Mouse (Mus musculus): Measurements from ENCODE around the gene Cnn2. TPM values are rescaled to one million over a fixed set of nuclear protein-coding genes. Genes with fewer than 3 reads are reported as not detected.
A peak's percentile ranks its signal among the peaks of the same experiment; 100 is the strongest.

Cnn2 gene
- total RNA-seq, 2 experiments from 2014 or later: 3.9 to 9.7 TPM

DNA sequence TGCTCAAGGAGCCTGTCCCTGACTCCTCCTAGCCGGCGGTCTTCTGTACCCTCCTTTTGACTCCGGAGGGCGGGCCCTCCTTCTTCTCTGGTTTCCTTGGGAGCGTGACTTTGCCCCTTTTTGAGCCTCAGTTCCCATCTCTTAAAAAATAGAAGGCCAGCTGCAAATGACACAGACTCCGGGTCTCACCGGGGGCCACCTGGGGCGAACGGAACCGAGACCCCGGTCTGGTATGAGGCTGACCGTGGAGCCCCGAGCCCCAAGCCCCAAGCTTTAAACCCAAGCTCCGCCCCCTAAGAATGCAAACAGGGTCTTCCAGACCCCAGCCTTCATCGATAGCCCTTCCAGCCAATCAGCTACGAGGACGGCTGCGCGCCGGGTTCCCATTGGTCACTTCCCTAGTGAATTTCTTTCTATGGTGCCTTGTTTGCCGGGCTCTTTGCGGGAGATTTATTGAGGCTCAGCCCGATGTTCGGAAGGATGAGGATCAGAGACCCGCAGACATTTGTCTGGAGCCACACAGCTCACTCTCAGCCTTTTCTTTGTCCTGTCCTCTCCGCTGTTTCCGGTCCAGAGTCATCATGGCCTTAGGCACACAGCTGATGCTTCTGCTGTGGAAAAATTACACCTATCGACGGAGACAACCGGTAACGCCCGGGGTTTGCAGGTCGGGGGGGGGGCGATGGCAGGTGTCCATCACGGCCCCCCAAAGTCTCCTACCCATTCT, 8.8 kb downstream of the Cnn2 start:
- TF ChIP-seq CTCF (IDR thresholded peaks at IDR 0.05): no peak
- Histone ChIP-seq H3K4me3 (peak overlapping the region; percentile 83), H3K27ac (peak overlapping the region; percentile 86)
- DNase-seq: peak; percentile 78
- intact Hi-C loops (cut with DNase I): loop anchor here (5.0 kb wide), 1 partner anchor 40 kb away; the partner anchor contains the start of gene Polr2e

DNA sequence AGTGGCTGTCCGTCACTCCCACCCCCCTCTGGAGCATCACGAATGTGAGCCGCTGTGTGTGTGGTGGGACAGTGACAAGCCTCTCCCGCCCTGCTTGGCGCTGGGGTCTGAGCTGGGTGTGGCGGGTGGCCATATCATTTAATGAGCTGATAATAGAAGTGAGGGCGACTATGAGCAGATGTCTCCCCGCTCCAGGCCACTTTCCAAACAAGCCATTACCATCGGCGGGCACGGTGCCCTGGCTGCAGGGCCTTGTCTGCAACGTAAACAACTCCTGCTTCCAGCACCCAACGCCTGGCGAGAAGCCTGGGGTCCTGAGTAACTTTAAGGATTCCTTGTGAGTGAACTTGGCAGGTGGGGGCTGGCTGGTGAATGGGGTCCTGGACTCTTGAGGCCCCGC, 9.4 kb downstream of the Cnn2 start:
- no peak for DNase-seq
- no peak for TF ChIP-seq CTCF (IDR thresholded peaks at IDR 0.05)
- intact Hi-C loops (cut with DNase I): loop anchor here (5.0 kb wide), 1 partner anchor 39 kb away; the partner anchor contains the start of gene Polr2e
- H3K27ac ChIP-seq: no peak overlapping the region
- peak overlapping the region; percentile 83 for H3K4me3 ChIP-seq

DNA sequence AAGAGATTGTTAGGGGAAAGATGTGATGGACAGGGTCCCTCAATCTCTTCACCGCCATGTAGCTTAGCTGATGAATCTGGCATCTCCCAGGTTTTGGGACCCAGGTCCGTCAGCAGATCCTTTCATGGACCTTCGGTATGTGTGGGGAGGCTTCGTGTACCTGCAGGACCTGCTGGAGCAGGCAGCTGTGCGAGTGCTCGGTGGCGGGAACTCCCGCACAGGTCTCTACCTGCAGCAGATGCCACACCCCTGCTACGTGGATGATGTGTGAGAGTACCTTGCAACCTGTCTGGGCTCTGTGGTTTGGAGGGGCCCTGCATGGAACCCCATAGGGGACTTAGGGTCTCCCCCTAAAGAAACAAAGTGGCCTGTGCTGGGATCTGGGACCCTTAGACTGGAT, 13.6 kb downstream of the Cnn2 start:
- TF ChIP-seq CTCF (IDR thresholded peaks at IDR 0.05): no peak
- DNase-seq: no peak
- intact Hi-C loops (cut with DNase I): no loop called here
- Histone ChIP-seq H3K27ac (no peak overlapping the region), H3K4me3 (no peak overlapping the region)

DNA sequence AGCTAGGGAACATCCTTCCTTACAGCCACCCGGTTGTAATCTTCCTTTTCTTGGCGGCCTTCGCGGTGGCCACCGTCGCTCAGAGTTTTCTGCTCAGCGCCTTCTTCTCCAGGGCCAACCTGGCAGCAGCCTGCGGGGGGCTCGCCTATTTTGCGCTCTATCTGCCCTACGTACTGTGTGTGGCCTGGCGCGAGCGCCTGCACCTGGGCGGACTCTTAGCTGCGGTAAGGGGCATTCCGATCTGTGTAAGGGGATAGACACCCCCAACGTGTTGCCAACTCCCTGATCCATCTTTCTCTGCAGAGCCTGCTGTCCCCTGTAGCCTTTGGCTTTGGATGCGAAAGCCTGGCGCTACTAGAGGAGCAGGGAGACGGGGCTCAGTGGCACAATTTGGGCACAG, 14.4 kb downstream of the Cnn2 start:
- intact Hi-C loops (cut with DNase I): no loop called here
- no peak for DNase-seq
- no peak for TF ChIP-seq CTCF (IDR thresholded peaks at IDR 0.05)
- H3K4me3 ChIP-seq: no peak overlapping the region
- peak overlapping the region; percentile 60 for H3K27ac ChIP-seq

DNA sequence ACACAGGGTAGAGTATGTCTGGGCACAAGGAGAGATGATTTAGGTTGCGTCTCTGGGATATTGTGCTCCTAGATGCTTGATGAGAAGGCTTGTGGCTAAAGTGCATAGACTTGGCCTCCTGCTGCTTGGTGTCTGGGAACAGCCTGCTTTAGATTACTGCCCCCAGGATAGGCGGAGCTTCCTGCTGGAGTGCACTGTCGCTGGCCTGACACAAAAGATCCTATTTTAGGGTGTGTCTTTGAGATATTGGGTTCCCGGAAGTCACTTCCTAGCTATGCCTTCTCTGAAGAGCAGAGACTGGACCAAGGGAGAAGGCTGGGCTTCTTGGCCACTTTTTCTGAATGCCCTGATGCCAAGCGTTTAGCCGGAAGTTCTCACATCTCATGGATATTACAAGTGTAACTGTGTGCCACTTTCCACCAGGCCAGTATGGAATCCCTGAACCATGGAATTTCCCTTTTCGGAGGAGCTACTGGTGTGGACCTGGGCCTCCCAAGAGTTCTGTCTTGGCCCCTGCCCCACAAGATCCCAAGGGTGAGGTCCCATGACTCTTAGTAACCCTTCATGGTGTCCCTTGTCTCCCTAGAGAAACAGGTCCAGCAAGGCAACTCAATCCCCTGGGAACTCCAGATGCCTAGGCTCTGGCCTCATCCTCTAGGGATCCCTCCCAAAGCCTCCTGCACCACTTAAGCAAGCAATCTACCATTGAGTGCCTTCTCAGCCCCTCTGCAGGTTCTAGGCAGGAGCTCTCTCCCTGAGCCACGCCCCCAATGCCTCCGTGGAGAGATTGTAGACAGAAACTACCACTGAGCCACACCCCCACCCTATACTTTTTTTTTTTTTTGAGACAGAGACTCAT, 15.2 kb downstream of the Cnn2 start:
- intact Hi-C loops (cut with DNase I): no loop called here
- TF ChIP-seq CTCF (IDR thresholded peaks at IDR 0.05): no peak
- no peak for DNase-seq
- no peak overlapping the region for H3K4me3 ChIP-seq
- H3K27ac ChIP-seq: peak overlapping the region; percentile 60

DNA sequence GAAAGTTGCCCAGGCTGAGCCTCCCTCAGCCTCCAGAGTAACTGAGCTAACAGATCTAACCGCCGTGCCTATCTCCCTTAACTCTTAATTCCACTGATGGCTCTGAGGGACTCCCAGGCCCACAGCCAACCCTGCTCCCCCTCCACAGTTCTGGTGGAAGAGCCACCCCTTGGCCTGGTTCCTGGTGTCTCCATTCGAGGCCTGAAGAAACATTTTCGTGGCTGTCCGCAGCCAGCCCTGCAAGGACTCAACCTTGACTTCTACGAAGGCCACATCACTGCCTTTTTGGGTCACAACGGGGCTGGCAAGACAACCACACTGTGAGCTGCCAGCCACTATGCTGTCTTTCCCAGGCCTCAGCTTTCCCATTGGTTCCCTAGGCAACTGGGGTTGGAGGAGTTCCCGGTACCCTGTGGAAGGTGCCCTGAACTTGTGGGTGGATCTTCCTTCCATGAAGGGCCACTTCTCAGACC, 15.9 kb downstream of the Cnn2 start:
- Histone ChIP-seq H3K4me3 (no peak overlapping the region), H3K27ac (no peak overlapping the region)
- no peak for DNase-seq
- no peak for TF ChIP-seq CTCF (IDR thresholded peaks at IDR 0.05)
- intact Hi-C loops (cut with DNase I): no loop called here

DNA sequence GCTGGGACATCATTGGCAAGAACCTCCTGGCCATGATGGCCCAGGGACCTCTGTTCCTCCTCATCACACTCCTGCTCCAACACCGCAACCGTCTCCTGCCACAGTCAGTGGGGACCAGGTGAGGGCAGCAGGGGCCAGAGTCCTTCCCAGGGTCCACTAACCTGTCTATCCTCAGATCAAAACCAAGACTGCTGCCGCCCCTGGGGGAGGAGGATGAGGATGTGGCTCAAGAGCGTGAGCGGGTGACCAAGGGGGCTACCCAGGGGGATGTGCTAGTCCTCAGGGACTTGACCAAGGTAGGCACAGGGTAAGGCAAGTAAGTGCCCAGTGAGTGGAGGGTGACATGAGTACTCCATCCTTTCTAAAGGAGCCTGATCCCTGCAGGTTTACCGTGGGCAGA, 23.4 kb downstream of the Cnn2 start:
- Histone ChIP-seq H3K4me3 (no peak overlapping the region), H3K27ac (no peak overlapping the region)
- TF ChIP-seq CTCF (IDR thresholded peaks at IDR 0.05): no peak
- DNase-seq: no peak
- intact Hi-C loops (cut with DNase I): no loop called here

DNA sequence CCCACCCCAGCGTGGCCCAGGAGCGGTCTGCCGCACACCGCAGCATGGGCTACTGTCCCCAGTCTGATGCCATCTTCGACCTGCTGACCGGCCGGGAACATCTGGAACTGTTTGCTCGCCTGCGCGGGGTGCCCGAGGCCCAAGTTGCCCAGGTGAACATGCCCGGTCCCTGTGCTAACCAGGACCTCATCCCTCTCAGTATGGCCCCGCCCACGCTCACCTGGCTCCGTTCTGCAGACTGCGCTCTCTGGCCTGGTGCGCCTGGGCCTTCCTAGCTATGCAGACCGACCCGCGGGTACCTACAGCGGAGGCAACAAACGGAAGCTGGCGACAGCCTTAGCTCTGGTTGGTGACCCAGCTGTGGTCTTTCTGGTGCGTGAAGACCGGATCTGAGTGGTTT, 25.2 kb downstream of the Cnn2 start:
- no peak for TF ChIP-seq CTCF (IDR thresholded peaks at IDR 0.05)
- intact Hi-C loops (cut with DNase I): no loop called here
- Histone ChIP-seq H3K4me3 (no peak overlapping the region), H3K27ac (no peak overlapping the region)
- DNase-seq: no peak

DNA sequence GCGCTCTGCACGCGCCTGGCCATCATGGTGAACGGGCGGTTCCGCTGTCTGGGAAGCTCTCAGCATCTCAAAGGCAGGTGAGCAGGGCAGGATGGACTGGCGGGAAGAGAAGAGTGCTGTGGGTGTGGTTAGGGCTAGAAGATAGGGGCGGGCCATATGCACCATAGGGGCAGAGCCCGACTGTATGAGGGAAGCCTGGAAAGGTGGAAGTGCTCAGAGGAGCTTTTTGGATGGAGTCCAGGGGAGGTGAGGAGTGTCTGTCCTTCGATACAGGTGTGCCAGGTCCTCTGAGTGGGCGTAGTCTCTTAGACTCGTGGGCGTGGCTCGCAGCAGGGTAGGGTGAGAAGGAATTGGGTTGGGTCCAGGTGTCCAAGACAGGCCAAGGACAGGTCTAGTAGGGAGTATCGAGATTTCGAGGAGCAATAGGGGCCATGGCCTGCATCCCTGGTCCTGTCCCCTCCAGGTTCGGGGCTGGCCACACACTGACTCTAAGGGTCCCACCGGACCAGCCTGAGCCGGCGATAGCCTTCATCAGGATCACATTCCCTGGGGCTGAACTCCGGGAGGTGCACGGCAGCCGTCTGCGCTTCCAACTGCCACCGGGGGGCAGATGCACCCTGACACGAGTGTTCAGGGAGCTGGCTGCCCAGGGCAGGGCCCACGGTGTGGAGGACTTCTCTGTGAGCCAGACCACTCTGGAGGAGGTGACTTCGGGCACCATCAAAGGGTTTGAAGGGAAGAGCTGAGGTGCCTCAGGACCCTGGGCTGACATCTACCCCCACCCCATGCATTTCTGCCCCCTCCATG, 26.3 kb downstream of the Cnn2 start:
- no peak for DNase-seq
- no peak overlapping the region for H3K4me3 ChIP-seq
- no peak overlapping the region for H3K27ac ChIP-seq
- intact Hi-C loops (cut with DNase I): no loop called here
- TF ChIP-seq CTCF (IDR thresholded peaks at IDR 0.05): peak; percentile 29; the same call in 1 of the 2 replicates

DNA sequence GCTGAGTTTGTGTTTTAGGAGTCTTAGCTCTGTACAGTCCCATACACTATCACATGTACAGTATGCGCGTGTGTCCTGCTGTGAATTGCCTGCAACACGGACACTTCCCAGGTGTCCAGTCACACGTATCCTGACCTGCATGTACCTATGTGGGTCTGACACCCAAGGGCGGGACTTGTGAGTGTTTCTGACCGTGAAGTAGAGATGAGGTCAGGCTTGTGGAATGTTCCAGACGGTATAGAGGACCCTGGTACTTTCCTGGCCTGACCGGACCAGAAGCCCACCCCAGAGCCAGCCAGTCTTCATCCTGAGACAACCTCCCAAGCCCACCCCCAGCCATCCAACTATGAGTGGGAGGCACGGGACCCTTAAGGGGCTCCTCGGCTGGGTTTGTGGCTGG, 27.2 kb downstream of the Cnn2 start:
- no peak overlapping the region for H3K4me3 ChIP-seq
- no peak overlapping the region for H3K27ac ChIP-seq
- TF ChIP-seq CTCF (IDR thresholded peaks at IDR 0.05): no peak
- no peak for DNase-seq
- intact Hi-C loops (cut with DNase I): no loop called here

DNA sequence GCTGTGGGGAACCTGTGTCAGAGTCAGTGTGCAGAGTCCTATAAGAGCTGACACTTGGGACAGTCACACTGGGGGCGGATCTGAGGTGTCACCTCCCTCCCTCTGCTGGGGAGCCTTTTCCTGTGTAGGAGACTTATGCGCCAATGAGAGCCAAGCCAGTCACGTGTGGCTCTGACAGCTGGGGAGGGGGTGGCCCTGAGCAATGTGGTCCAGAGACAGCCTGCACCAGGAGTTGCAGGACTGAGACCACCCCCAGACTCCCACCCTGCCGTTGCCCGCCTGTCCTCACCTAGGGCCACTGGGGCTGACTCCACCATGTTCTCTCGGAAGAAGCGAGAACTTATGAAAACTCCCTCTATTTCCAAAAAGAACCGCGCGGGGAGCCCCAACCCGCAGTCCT, 28.1 kb downstream of the Cnn2 start, which contains the start of gene Arhgap45:
Gene Arhgap45 (plus strand): TSS at position 143 of the 400 bp plus-strand sequence.
- no peak for TF ChIP-seq CTCF (IDR thresholded peaks at IDR 0.05)
- intact Hi-C loops (cut with DNase I): no loop called here
- DNase-seq: no peak
- peak within 1 kb of the TSS; percentile 38 for H3K27ac ChIP-seq
- peak within 1 kb of the TSS; percentile 55 for H3K4me3 ChIP-seq

DNA sequence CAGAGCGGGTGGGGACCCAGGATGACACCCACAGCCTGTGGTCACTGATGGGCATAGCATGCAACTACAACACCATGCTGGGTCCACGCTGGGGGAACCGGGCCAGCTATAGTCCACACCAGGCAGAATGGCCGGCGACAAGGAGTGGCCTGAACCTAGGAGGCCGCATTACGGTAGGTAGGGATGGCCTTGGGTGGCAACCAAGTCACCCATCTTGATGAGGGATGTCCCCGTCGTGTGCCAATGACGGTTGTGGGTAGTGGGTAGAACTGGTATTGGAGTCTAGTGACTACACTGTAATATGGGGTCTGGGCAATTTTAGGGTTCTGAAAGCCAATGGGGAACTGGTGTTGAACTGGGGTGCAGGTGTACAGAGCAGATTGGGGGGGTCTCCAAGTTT, 28.5 kb downstream of the Cnn2 start:
- peak overlapping the region; percentile 38 for H3K27ac ChIP-seq
- no peak for TF ChIP-seq CTCF (IDR thresholded peaks at IDR 0.05)

More for the DNA sequence above, 28.5 kb downstream of the Cnn2 start:
- intact Hi-C loops (cut with DNase I): no loop called here
- DNase-seq: no peak
- peak overlapping the region; percentile 55 for H3K4me3 ChIP-seq

All from gastrocnemius, adult 2 months (tissue).